Mouse (Mus musculus): ENCODE measurements around the gene Ppp1r16b.

Gene Ppp1r16b

DNA sequence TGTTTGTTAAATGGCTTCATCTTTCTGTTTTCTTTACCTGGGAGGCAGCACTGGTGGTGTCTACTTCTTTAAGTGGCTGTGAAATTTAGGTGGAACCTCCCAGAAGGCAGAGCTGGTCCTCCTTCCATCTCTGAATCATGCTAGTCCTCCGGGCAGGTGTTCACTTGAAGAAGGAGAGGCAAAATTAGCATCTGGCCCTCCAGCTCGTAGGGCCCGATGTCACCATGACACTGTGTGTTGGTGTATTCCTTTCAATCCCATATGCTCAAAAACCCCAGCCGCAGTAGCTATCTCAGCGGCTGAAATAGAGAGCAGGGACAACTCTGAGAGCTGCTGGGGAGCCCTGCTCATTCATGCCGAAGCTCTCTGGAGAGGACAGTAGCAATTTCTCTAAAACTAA, 27.0 kb downstream of the Ppp1r16b start:
- DNase-seq = no peak

DNA sequence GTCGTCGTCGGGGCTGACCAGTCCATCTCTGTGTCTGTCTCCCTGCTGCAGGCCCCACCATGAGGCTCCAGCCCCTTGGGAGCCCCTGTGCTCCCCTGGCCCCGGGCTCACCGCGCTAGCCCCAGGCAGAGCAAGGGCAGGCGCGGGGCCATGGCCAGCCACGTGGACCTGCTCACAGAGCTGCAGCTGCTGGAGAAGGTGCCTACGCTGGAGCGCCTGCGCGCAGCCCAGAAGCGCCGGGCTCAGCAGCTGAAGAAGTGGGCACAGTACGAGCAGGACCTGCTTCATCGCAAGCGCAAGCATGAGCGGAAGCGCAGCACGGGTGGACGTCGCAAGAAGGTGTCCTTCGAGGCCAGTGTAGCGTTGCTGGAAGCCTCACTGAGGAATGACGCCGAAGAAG, 30.6 kb downstream of the Ppp1r16b start:
- no peak for DNase-seq

DNA sequence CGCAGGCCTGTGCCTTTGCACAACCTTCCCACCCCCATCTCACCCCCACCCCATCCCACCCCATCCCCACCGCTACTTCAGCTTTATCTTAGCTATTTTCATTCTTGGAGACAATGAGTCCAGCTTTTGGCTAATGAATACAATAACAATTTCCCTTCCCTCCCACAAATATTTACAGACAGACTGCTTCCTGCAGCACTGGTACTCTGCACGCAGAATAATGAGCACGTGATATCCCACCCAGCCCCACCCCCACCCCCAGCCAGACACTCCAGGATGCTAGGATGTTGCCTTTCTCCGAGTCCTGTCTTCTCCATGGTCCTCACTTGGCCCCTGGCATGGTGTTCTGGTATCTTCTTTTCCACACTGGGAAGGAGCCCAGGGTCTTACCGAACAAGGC, 31.3 kb downstream of the Ppp1r16b start:
- no peak for DNase-seq

DNA sequence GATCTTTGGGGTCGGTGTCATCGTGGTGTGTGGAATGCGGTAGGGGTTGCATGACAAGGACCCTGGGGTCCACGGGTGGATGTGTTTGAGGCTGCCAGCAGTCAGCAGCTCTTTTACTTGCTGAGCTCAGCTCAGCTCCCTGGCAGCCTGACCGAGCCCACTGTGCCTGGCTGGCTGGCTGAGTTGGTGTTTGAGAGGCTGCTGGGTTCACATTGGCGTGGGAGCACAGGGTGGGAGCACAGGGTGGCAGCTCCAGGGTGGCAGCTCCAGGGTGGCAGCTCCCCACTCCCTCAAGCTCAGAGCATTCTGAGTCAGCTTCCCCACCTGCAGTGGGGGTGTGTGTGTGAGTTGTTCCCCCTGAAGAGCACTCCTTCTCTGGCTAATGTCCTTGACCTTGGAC, 34.7 kb downstream of the Ppp1r16b start:
- DNase-seq = no peak

DNA sequence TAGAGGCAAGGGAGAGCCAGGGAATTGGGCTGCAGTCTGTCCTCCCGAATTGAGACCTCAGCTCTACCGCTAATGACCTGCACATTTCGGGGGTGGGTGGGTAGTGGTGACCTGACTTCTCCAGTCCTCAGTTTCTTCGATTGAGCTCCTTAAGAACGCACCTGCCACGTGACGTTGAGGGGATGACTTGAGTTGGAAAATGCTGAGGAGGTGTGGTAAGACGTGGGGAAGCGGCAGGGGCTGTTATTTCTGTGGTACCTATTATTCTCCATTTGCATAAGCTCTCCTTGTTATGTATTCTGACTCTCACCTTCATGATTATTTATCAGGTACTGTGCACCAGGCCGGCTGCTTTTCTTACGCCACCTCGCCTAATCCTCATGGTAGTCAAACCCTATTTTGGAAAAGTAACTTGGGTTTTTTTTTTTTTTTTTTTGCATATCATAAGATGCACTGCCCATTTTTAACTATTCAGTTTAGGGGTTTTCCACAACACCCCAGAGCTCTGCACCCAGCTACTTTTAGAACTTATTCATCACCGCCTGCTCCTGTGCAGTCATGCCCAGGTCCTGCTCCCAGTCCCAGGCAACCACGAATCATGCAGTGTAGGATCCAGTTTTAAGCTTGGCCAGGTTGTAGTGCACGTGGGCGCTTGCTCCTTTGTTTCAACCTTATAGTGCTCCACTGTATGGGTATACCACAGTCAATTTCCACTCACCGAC, 35.5 kb downstream of the Ppp1r16b start:
- DNase-seq = no peak

DNA sequence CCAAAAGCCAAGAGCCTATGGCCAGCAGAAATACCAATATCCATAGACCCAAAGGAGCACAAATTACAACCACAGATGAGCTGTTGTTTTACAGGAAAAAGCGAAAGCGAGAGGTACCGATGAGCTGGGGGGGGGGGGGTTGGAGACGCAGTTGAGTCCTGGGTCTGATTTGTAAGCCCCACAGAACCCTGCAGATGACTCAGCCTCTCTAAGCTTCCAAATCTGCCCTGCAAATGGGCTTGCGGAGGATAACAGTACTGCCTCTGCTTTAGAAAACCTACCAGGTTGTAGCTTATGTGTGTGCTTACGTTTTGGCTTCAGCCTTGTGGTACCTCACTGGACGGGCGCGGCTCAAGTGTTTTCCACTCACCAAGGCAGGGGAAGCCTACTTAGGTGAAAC, 36.3 kb downstream of the Ppp1r16b start:
- DNase-seq = no peak

DNA sequence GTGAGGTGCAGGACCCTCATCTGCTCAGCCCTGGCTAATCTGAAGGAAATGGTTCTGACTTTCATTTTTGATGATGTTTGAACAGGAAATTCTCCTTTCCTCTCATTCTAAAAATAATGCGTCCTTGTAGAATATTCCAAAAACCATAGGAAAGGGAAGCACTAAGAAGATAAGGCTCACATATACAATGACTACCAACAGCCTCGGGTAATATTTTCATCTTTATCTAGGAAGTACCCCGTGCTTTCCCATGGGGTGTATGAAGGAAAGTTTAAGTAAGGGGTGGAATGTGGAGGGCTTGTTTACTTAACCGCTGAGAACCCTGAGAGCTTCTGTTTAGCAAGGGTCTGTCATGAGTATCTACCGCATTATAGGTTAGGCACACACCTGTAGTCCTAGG, 37.0 kb downstream of the Ppp1r16b start:
- no peak for DNase-seq

DNA sequence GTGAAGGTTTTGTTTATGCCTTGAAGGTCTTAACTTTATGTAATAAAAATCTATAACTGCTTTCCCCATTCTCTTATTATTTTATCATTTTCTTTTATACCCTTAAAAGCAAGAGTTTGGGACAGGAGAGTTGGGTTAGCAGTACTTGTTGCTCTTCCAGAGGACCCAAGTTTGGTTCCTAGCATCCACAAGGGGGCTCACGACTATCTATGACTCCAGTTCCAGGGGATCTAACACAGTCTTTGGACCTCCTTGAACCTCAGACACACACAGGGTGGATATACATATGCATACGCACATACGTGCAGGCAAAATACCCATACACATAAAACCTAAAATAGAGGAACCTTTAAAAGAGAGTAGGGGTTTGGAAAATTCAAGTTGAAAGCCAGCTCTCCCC, 39.5 kb downstream of the Ppp1r16b start:
- no peak for DNase-seq

DNA sequence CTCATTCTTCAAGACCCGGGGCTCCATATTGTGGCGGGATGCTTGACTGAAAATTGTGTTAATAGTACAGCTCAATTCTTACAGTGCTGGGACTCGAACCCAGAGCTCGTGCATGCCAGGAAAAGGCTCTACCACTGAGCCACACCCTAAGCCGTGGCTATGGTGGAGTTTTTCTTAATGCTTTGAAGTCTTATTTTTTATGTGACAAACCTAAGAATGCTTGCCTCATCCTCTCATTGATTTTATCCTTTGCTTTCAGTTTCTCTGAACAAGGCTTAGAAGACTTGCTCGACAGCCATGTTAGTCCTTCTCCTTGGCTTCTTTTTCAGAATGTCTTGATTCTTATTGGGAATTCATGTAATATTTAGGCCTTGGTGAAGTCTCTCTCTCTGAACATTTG, 40.3 kb downstream of the Ppp1r16b start:
- no peak for DNase-seq

DNA sequence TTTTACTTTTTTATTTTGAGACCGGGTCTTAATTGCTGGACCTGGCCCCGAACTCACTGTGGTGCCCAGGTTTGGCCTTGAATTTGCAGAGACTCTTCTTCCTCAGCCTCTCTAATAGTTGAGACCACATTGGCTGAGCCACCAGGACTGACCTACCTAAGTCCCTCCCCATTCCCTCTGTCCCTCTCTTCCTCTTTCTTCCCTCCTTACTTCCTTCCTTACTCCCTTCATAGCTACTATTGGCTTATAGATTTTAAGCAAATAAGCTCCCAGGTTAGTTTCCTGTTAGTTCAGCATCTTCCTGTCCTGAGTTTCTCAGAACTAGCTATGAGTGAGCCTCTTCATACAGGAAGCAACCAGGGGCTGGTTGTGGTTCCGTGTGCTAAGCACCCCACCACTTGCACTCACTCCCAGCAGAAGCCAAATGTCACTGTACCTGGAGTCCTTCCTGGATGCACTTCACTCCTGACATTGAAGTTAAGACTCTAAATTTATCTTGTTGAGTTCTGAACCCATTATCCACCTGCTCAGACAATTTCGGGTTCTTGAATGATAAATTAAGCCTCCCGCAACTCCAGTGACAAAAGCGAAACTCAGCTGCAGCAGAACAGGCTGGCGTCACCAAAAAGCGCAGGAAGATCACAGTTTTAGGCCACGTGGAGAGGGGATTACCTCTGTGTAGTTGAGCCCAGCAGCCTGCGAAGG, 41.7 kb downstream of the Ppp1r16b start:
- DNase-seq = no peak

DNA sequence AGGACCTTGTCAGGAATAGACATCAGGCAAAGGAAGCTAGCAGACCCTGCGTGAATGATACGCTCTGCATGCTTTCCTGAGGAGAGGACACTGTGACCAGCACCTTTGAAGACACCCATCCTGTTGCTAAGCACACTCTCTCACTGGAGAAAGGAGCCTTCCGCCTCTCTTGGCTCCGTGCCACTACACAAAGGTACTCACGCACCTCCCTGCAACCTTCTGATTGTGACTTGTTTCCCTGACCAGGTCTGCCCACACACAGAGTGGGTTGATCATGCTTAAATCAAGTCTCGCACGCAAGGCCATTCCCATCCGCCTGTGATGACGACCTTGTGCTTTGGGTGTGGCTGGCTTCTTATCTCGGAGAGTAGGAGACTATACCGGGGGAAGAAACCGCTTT, 42.9 kb downstream of the Ppp1r16b start:
- DNase-seq = no peak

DNA sequence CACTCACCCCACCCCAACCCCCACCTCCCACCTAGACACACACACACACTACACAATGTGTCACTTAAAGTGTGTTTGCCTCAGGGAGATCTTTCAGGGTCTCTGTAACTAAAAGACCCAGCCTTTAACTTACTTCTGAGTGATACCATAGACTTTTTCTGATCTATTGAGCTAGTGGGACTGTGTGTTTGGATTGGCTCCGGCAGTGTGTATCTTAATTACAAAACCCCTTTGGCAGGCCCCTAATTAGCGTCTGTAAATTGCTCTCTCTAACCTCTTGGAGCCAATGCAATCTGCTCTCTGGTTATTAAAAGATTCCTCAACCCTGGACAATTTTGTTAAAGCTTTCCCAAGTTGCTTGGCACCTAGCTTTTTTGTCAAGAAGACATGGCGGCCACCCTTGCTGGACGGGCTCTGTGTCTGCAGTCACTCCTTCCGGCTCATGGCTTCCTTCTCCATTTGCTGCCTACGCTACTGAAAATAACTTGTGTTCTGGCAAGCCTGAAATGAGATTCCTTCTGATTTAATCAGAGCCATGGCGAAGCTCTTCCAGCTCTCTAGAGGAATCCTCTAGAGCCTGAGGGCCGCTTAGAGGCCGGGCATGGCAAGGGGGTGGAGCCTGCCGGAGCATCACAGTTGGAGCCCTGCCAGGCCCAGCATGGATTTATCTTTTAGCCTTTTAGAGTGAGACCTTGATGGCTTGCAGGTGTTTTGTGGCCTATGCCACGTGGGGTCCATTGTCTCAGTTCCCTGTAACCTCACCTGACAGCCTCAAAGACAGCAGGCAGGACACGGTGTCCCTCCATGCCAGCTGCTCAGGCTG, 46.9 kb downstream of the Ppp1r16b start:
- DNase-seq = peak; percentile 49 to 64

DNA sequence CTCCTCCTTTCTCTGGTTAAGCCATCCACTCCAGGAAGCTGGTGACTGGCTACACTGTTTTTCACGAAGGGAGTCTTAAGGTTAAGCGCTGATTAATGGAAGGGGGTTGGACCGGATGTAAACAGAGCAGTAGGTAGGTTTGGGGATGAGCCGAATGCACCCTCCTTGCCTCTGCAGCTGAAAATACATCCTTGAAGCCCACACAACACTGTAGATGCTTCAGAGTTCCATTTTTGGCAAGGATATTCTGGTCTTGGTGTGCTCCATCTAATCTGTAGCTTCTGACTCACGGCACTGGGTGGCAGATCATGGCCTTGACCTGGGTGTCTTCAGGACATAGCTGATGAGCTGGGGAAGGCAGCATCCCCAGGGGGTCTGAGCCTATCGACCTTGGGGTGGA, 49.6 kb downstream of the Ppp1r16b start:
- DNase-seq = no peak

DNA sequence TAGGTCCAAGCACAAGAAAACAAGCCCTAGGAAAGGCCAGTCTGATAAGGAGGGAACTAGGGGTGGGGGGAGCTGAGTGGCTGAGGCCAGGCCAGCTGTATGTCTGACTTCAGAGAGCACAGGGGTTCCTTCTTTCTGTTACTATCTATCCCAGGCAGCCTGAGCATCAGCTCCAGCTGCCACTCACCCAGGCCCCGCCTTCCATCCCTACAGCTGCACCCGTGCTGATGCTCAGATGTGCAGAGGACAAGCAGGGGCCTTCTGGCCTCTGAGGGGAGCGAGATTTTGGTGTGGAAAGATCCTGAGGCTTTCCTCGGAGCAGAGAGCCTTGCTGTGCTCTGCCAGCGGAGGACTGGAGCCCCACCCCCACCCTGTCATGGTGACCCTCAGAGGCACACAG, 50.9 kb downstream of the Ppp1r16b start:
- no peak for DNase-seq

DNA sequence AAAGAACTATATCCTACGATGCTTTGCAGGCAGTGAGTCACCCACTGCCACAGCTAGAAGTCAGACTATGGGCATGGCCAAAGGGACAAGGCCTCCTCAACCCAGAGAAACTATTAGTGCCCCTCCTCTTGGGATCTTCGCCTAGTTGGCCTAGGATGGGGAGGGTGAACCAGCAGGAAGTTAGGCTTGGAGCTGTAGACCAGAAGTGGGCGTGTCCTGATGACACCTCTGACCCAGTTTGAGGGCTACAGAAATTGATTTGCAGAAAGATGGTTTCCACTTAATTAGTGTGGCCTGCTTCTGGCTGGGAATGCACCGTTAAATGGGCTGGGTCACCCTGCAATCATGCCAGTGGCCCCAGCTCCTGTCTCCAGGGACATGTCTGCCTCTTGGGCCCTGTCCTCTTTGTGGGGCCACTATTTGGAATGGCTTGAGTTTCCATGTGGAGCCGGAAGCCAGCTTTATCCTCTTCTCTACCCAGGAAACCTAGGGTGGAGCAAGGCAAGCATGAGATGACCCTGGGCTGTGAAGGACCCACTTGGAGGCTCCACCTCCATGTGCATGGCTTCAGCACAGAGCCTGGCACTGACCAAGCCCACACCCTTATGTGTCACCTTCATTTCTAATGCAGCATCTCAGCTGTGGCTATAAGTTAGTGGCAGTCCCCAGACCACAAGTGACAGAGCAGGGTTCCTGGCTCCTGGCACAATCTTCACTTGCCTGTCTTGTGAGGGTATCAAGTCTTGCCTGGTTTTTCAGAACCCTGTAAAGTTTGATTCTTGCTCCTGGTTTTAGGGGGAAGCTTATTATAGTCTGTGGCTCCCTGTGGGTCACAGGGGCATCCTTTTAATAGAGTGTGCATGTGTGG, 52.6 kb downstream of the Ppp1r16b start:
- no peak for DNase-seq

DNA sequence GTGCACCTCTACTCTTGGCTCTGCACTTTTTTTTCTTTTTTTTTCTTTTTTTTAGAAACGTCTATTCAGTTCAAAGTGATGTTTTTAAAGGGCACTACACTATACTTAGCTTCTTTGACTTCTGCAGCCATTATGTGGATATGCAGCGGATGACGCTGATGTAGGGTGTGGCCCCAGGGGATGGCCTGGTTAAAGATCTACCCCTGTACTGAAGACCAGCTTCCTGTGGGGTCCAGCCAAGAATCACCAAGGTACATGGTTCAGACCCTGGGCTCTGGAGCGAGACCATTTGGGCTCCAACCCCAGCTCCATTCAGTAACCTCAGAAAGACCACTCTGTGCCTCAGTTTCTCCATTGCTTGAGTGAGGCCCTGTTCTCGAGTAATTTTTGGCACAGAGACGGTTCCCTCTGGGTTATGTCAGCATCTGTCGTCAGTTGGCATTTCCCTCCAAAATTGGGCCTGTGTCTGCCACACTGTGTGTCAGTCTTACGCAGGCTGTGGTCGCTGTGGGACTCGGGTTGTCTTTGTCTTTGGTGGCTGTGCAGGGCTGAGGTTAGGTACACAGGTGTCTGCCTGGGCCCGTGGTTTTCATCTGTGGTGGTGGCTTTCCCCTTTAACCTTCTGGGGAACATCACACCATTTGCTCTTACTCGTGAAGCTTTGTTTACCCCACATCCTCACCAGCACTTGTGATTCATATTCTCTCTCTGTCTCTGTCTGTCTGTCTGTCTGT, 53.8 kb downstream of the Ppp1r16b start:
- peak; percentile 27 to 34 for DNase-seq

DNA sequence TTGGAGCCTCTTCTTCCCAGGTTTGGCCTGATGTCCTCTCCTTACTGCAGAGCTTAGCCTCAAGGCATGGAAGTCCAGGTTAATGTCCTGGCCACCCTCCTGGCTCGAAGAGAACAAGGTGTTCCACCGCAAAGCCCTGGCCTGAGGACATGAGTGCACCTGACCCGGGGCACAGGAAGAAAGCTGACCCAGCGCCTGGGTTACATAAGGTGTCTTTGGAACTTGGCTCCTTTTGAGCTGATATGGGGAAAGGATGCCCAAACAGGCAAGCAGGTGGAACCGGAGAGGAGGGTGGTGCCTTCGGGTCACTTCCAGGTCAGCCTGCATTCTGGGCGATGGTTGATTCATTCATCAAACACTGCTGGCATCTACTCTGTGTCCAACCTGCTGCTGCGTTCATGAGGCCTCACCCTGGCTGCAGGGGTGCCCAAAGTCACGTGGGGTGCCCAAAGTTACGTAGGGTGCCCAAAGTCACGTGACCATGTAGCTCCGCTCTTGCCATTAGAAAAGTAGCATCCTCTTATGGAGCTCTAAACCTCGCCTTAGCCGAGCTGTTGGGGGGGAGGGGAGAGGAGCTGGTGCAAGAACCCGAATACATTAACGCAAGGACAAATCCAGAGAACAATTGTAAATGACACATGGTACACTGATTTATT, 55.6 kb downstream of the Ppp1r16b start:
- DNase-seq = no peak

DNA sequence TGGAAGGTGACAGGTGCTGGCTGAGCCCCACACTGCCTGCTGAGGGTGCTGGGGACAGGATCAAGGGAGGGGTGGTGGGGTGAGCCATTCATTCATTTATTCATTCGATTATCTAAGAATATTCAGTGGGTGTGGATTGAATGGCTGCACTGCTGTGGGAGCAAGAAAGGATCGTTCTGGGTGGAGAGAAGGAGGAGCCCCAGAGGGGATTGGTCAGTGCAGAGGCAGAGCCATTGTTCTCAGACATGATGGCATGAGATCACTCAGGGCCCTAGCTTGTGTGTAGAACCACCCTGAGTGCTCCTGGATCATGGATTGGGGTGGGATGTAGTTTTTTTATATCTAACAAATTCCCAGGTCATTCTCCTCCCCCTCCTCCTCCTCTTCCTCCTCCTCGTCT, 56.3 kb downstream of the Ppp1r16b start:
- DNase-seq = no peak

DNA sequence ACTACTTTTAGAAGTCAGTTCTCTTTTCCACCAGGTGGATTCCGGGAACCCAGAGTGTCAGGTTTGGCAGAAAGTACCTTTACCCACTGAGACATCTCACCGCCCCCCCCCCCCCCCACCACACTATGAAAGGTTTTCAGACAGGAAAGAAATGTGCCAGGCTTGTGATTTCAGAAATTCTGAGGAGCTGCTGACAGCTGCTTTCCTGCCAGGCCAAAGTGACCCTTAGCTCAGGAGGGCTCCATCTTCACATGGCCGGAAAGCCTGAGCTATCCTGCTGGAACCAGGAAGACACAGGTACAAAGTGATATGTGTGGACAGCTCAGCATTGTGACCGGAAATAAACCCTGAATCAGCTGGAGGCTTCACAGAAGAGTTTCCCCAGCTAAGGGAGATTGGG, 56.9 kb downstream of the Ppp1r16b start:
- DNase-seq = no peak

DNA sequence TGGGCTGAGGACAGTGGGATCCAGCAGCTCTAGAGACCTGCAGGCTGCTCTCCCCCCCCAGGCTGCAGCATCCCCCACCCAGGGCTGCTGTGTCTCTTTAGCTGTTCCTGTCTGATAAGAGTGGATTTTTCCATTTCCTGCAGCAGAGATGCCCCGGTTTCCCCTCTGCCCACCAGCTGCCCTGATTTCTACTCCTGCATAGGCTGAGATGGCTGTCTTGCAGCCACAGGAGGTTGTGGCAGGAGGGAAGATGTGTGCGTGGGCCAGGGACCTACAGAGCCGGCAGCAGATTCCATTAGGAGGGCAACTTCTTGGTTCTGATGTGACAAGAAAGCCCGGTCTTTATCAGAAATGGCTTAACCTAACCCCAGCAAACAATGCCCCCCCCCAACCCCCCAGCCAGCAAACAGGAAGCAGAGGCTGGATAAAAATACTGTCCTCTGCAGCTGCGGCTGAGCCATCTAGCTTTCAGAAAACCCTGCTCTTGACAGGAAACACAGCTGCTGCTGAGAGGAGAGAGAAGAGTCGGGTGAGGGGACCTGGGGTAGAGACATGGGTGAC, 57.9 kb downstream of the Ppp1r16b start:
- peak in 1 of 2 experiments; percentile 35 for DNase-seq

DNA sequence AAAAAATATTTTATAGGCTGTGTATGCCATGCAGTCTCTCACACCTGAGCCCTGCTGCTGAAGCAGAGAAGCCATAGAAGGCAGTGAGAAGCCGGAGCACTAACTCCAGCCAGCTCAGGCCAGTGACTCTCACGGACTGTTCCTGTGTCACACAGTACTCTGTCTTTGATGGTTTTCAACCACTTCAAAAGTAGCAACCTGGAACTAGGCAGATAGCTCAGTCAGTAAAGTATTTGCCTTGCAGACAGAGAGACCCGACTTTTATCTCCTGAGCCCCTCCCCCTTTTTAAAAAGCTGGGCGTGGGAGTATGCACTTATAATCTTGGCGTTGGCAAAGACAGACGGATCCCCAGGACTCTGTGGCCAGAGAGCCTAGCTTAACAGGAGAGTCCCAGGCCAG, 58.6 kb downstream of the Ppp1r16b start:
- no peak for DNase-seq
